Mouse (Mus musculus): ENCODE measurements around the gene Olfr214. TPM values are rescaled to one million over a fixed set of nuclear protein-coding genes. Genes with fewer than 3 reads are reported as not detected.
"Not testable (repeated sequence)": the region's sequence is repeated elsewhere in the genome, so short reads cannot be mapped to it uniquely, and the experiment has no call there.

The Olfr214 gene
- polyA plus RNA-seq (2011; ENCODE audit: insufficient read length, low read depth, missing spikeins) = not detected in 2 replicates

GRCm38 (mm10) chr6:116553935-116554334 is at the start of gene Olfr214:
Gene Olfr214 (plus strand): TSS chr6:116554235.
- no peaks in the 10 kb centered on the region for H3K4me1 ChIP-seq (ENCODE audit: control insufficient read depth, insufficient read depth, low read length)
- H3K27ac ChIP-seq (ENCODE audit: insufficient read depth, low read length) = no peak within 1 kb of the TSS
- H3K4me3 ChIP-seq (ENCODE audit: insufficient read depth, low read length) = no peak within 1 kb of the TSS
- TF ChIP-seq POLR2A (IDR thresholded peaks at IDR 0.05; ENCODE audit: low read depth, low read length) (no peak), CTCF (IDR thresholded peaks at IDR 0.05; ENCODE audit: borderline replicate concordance, insufficient read depth, low read length) (no peak)

- H3K4me1 ChIP-seq (ENCODE audit: control insufficient read depth, insufficient read depth, low read length); H3K27ac ChIP-seq (ENCODE audit: insufficient read depth, low read length); H3K4me3 ChIP-seq (ENCODE audit: insufficient read depth, low read length): not testable (repeated sequence)
These were observed 47.6 kb upstream of the Olfr214 start, which contains the start of gene Olfr212 for GRCm38 (mm10) chr6:116506302-116507003. Gene Olfr212 (plus strand): TSS chr6:116506516.

- no peak overlapping the region for H3K27ac ChIP-seq (ENCODE audit: insufficient read depth, low read length)
- TF ChIP-seq CTCF (IDR thresholded peaks at IDR 0.05; ENCODE audit: borderline replicate concordance, insufficient read depth, low read length) (no peak), POLR2A (IDR thresholded peaks at IDR 0.05; ENCODE audit: low read depth, low read length) (no peak)
- H3K4me1 ChIP-seq (ENCODE audit: control insufficient read depth, insufficient read depth, low read length) = no peaks in the 10 kb centered on the region
- H3K4me3 ChIP-seq (ENCODE audit: insufficient read depth, low read length) = no peak overlapping the region
These were observed 39.2 kb upstream of the Olfr214 start for GRCm38 (mm10) chr6:116514832-116515231.

GRCm38 (mm10) chr6:116538156-116538555 is 15.9 kb upstream of the Olfr214 start, which contains the start of gene Olfr213:
Gene Olfr213 (plus strand): TSS chr6:116538456.
- TF ChIP-seq CTCF (IDR thresholded peaks at IDR 0.05; ENCODE audit: borderline replicate concordance, insufficient read depth, low read length) (no peak), POLR2A (IDR thresholded peaks at IDR 0.05; ENCODE audit: low read depth, low read length) (no peak)
- H3K4me3 ChIP-seq (ENCODE audit: insufficient read depth, low read length) = no peak within 1 kb of the TSS
- H3K27ac ChIP-seq (ENCODE audit: insufficient read depth, low read length) = no peak within 1 kb of the TSS
- H3K4me1 ChIP-seq (ENCODE audit: control insufficient read depth, insufficient read depth, low read length) = no peaks in the 10 kb centered on the region

DNA sequence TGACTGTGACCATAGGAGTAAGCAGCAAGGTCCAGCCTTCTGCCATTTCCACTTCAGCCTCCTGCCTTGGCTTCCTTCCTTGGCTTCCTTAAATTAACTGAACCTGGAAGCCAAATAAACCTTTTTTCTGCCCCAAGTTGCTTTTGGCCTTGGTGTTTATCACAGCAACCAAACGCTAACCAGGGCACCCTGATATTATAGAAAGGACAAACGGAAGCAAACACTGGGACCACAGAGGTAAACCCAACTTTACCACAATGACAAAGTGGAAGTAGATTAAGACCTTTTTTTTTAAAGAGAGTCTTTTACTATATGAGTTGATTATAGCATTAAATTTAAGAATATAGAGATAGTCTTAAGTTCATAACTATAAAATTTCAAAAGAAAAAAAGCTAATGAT is 11.5 kb upstream of the Olfr214 start:
- Histone ChIP-seq H3K4me3 (ENCODE audit: insufficient read depth, low read length) (no peak overlapping the region), H3K27ac (ENCODE audit: insufficient read depth, low read length) (no peak overlapping the region), H3K4me1 (ENCODE audit: control insufficient read depth, insufficient read depth, low read length) (no peaks in the 10 kb centered on the region)
- TF ChIP-seq CTCF (IDR thresholded peaks at IDR 0.05; ENCODE audit: borderline replicate concordance, insufficient read depth, low read length) (no peak), POLR2A (IDR thresholded peaks at IDR 0.05; ENCODE audit: low read depth, low read length) (no peak)

GRCm38 (mm10) chr6:116550841-116551240 is 3.2 kb upstream of the Olfr214 start, which contains the start of gene Gm5580:
Gene Gm5580 (plus strand): TSS chr6:116551141.
- not testable (repeated sequence) for H3K4me1 ChIP-seq (ENCODE audit: control insufficient read depth, insufficient read depth, low read length); H3K4me3 ChIP-seq (ENCODE audit: insufficient read depth, low read length); H3K27ac ChIP-seq (ENCODE audit: insufficient read depth, low read length)

GRCm38 (mm10) chr6:116554952-116555351 is 917 bp downstream of the Olfr214 start:
- Histone ChIP-seq H3K4me3 (ENCODE audit: insufficient read depth, low read length) (no peak overlapping the region), H3K4me1 (ENCODE audit: control insufficient read depth, insufficient read depth, low read length) (no peaks in the 10 kb centered on the region), H3K27ac (ENCODE audit: insufficient read depth, low read length) (no peak overlapping the region)
- no peak for TF ChIP-seq POLR2A (IDR thresholded peaks at IDR 0.05; ENCODE audit: low read depth, low read length)

DNA sequence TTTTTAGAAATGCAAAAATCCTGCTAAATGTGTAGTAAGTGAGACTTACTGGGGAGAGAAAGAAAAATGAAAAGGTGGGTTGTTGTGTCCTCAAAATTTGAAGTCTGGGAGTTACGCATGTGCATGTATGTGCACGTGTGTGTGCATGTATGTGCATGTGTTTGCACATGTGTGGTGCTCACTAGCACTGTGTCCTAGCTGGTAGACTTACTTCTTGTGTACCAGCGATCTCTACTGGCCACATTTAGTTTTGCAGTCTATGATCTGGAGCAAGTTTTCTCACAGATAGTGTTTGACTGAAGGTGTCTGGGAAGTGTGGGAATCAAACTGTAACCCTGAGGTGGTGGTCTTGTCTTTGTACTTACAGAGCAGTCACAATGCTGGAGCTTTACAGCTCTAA is 15.8 kb downstream of the Olfr214 start:
- Histone ChIP-seq H3K4me3 (ENCODE audit: insufficient read depth, low read length) (no peak overlapping the region), H3K4me1 (ENCODE audit: control insufficient read depth, insufficient read depth, low read length) (no peaks in the 10 kb centered on the region), H3K27ac (ENCODE audit: insufficient read depth, low read length) (no peak overlapping the region)
- TF ChIP-seq POLR2A (IDR thresholded peaks at IDR 0.05; ENCODE audit: low read depth, low read length) = no peak
- no peak; the same call in 1 of the 2 replicates for TF ChIP-seq CTCF (IDR thresholded peaks at IDR 0.05; ENCODE audit: borderline replicate concordance, insufficient read depth, low read length)

- Histone ChIP-seq H3K4me1 (ENCODE audit: control insufficient read depth, insufficient read depth, low read length) (no peaks in the 10 kb centered on the region), H3K4me3 (ENCODE audit: insufficient read depth, low read length) (no peak within 1 kb of the TSS), H3K27ac (ENCODE audit: insufficient read depth, low read length) (no peak within 1 kb of the TSS)
- TF ChIP-seq CTCF (IDR thresholded peaks at IDR 0.05; ENCODE audit: borderline replicate concordance, insufficient read depth, low read length) = no peak
- TF ChIP-seq POLR2A (IDR thresholded peaks at IDR 0.05; ENCODE audit: low read depth, low read length) = no peak
These were observed 30.1 kb downstream of the Olfr214 start, which contains the start of gene Olfr215 for GRCm38 (mm10) chr6:116584095-116584494. Gene Olfr215 (minus strand): TSS chr6:116584195.

DNA sequence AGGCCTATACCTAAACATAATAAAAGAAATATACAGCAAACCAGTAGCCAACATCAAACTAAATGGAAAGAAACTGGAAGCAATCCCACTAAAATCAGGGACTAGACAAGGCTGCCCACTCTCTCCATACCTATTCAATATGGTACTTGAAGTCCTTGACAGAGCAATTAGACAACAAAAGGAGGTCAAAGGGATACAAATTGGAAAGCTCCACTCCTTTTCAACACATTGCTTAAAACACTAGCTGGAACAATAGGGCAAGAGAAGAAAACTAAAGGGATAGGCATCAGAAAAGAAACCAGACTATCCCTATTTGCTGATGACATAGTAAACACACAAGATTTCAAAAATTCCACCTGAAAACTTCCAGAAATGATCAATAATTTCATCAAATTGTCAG is 46.9 kb downstream of the Olfr214 start:
- H3K4me1 ChIP-seq (ENCODE audit: control insufficient read depth, insufficient read depth, low read length); H3K4me3 ChIP-seq (ENCODE audit: insufficient read depth, low read length); H3K27ac ChIP-seq (ENCODE audit: insufficient read depth, low read length): not testable (repeated sequence)

DNA sequence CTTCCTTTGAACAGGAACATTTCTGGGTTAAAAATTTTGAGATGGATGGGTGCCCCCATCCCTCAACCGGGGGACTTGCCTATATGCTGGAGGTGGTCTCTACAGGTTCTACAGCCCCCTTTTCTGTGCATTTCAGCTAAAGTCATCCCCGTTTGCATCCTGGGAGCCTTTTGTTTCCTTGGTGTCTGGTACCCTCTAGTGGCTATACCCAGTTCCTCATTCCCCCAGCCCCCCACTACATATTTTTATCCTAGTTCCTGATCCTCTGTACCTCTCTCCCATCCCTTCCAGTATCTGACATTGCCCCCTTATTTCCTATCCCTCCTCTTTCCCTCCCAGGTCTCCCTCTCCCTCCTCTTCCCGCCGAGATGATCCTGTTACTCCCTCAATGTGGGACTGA is 53.2 kb downstream of the Olfr214 start:
- no peak overlapping the region for H3K4me3 ChIP-seq (ENCODE audit: insufficient read depth, low read length)
- H3K4me1 ChIP-seq (ENCODE audit: control insufficient read depth, insufficient read depth, low read length) = no peaks in the 10 kb centered on the region
- TF ChIP-seq POLR2A (IDR thresholded peaks at IDR 0.05; ENCODE audit: low read depth, low read length) (no peak), CTCF (IDR thresholded peaks at IDR 0.05; ENCODE audit: borderline replicate concordance, insufficient read depth, low read length) (no peak)
- no peak overlapping the region for H3K27ac ChIP-seq (ENCODE audit: insufficient read depth, low read length)

Other genes with a start within 250 kb of the Olfr214 start
- 33.0 and 47.5 TPM in 2 replicates for gene March8, start 216.2 kb upstream of the Olfr214 start, polyA plus RNA-seq (2011; ENCODE audit: insufficient read length, low read depth, missing spikeins)
- gene Alox5, start 93.1 kb upstream of the Olfr214 start, polyA plus RNA-seq (2011; ENCODE audit: insufficient read length, low read depth, missing spikeins) = 0.44 TPM in 1 of 2 replicates, not detected in the other
- gene Olfr211, start 65.1 kb upstream of the Olfr214 start, polyA plus RNA-seq (2011; ENCODE audit: insufficient read length, low read depth, missing spikeins) = not detected in 2 replicates
- gene Olfr212, start 47.7 kb upstream of the Olfr214 start, polyA plus RNA-seq (2011; ENCODE audit: insufficient read length, low read depth, missing spikeins) = not detected in 2 replicates
- gene Olfr213, start 15.8 kb upstream of the Olfr214 start, polyA plus RNA-seq (2011; ENCODE audit: insufficient read length, low read depth, missing spikeins) = not detected in 2 replicates
- not detected in 2 replicates for gene Gm5580, start 3.1 kb upstream of the Olfr214 start, polyA plus RNA-seq (2011; ENCODE audit: insufficient read length, low read depth, missing spikeins)
- not detected in 2 replicates for gene Olfr215, start 30.0 kb downstream of the Olfr214 start, polyA plus RNA-seq (2011; ENCODE audit: insufficient read length, low read depth, missing spikeins)
- 28.4 and 49.7 TPM in 2 replicates for gene Zfp422, start 74.8 kb downstream of the Olfr214 start, polyA plus RNA-seq (2011; ENCODE audit: insufficient read length, low read depth, missing spikeins)
- gene Depp1, start 96.4 kb downstream of the Olfr214 start, polyA plus RNA-seq (2011; ENCODE audit: insufficient read length, low read depth, missing spikeins) = not detected in 2 replicates
- 0.65 and 2.0 TPM in 2 replicates for gene Rassf4, start 119.7 kb downstream of the Olfr214 start, polyA plus RNA-seq (2011; ENCODE audit: insufficient read length, low read depth, missing spikeins)
- gene Tmem72, start 162.7 kb downstream of the Olfr214 start, polyA plus RNA-seq (2011; ENCODE audit: insufficient read length, low read depth, missing spikeins) = not detected in 2 replicates

Measured in embryonic fibroblast, embryonic 13.5 days (primary cell).